Mouse (Mus musculus) c-Kit-positive CD71-positive TER-119-negative erythroid progenitor cells, embryonic 14.5 days (primary cell): ENCODE results near the gene Qsox1.

Experiments
- DNase-seq: peaks from one replicate; pipeline ENCODE4 v3.0.0-alpha.2; 2013; ENCODE audit warnings: low read depth

Qsox1 gene

GRCm38 (mm10) chr1:155801014-155801991 lies 11.4 kb downstream of the Qsox1 start:
- no peak for DNase-seq

DNA sequence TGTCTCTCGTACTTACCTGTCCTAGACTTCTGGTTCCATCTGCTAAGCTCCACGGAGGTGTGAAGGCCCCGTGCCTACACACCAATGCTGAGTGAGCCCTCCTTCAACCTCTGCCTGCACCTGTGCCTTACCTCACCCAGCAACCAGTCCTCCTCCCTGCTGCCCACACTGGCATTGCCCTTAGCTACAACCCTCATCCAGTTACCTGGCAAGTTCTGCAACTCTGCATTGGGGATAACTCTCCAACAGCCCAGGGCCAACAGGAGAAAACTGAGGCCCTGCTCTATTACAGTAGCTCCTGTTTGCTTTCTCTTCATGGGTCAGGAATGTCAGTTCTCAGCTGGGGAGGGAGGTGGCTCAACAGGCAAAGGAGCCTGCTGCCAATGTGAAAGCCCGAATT lies 14.7 kb downstream of the Qsox1 start:
- DNase-seq = no peak

GRCm38 (mm10) chr1:155797425-155797824 lies 15.3 kb downstream of the Qsox1 start:
- no peak for DNase-seq

GRCm38 (mm10) chr1:155796757-155797405 lies 15.8 kb downstream of the Qsox1 start:
- no peak for DNase-seq

GRCm38 (mm10) chr1:155795791-155796233 lies 16.9 kb downstream of the Qsox1 start:
- DNase-seq = no peak

DNA sequence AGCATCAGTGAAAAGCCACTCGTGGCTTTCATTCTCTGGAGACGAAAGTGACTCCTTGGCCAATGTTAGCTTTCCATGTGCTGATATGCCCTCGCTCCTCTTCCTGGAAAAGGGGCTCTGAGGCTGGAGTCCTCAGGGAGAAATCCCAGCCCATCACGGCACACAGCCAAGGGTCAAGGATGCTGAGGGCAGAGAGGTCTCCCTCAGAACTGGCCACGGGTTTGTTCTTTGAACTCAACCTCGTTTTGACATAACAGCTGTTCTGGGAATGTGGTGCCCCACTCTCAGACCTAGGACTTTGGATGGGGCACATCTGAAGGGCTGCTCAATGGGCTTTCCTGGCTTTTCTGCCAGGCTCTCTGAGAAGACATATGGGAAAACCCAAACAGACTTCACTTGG lies 17.8 kb downstream of the Qsox1 start:
- DNase-seq = no peak

DNA sequence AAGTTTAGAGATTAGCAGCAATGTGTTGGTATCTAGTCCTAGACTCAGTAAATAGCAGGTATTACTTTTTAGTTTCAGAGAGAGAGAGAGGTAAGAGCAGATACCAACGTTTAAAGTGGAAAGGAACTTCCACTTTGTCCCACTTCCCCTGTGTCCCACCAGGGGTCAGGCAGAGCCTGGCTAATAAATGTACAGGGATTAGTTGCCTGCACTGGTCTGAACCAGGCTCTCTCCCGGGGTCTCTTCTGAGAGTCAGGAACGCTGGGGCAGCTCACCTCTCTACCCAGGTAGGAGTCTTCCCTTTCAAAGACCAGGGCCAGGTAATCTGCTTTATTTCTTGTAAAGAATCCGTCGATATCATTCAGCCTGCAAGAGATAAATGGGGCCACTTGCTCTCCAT lies 20.8 kb downstream of the Qsox1 start:
- DNase-seq = no peak

- no peak for DNase-seq
These were observed 22.3 kb downstream of the Qsox1 start for GRCm38 (mm10) chr1:155790111-155790974.

DNA sequence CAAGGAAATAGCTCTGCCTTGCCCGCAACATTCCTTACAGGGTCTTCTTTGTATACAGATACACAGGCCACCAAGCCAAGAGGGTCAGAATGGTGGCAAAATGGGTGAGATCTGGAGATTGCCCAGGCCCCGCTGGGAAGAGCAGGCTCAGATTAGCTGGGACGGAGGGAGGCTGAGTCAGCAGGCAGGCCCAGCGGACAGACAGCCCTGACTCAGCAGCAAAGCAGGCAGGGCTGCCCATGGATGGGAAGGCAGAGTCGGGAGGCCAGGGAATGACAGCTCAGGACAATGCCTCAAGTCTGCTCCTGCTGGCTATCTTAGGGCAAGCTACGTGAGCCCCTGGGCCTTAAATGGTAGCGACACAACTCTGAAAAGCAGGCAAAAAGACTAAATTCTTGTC lies 26.8 kb downstream of the Qsox1 start:
- no peak for DNase-seq

GRCm38 (mm10) chr1:155784343-155785205 lies 28.1 kb downstream of the Qsox1 start:
- no peak for DNase-seq

DNA sequence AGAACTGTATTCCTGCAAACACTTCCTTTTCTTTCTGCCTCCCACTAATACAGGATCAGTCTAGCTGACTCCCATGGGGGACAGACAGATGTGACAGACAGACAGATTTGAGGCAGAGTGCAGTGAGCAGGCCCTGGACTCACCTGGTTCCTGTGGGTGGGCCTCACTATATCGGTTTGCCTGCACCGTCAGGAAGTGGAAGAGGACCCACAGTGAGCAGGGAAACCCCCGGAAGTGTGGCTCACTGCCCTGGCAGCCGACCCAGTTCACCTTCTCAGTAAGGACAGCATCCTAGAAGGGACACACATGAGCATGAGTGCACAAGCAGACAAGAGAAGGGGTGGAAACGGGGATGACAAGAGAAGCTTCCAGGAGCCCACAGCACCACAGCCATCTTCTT lies 30.3 kb downstream of the Qsox1 start:
- DNase-seq = no peak

- DNase-seq = no peak
These were observed 34.8 kb downstream of the Qsox1 start for GRCm38 (mm10) chr1:155777641-155778625.

DNA sequence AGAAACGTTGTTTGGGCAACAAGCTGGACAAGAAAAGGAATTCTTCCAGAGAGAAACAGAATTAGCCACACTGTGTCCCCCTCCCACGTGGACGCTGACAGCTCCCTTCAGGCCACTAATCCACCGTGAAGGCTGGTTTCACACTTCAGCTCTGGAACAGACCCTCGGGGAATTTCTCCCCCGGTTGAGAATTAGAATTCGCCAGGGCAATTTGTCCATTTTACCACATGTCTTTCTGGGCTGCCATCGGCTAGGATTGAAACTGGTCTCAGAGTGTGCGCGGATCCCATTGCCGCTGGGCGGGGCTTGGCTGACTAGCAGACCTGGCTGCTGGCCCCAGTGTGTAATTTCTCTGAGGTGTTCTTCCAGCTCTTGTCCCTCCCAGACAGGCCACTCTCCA lies 53.5 kb downstream of the Qsox1 start:
- no peak for DNase-seq

DNA sequence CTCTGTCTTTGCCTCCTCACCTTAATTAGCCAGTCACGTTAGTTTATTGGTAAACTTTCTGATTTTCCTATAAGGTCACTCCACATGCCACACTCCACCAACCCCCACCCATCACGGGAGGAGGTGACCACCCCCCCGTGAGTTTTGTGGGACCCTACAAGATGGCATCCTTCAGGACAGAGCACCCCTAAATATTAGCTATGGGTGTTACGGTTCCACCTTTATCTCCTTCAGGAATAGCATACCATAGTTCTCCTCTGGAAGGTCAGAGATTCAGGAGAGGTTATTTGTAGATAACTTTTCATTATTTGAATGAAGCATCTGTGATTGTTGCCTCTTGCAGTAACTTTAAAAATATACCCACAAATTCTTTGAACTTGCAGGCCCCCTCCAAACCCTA lies 54.0 kb downstream of the Qsox1 start:
- DNase-seq = no peak

DNA sequence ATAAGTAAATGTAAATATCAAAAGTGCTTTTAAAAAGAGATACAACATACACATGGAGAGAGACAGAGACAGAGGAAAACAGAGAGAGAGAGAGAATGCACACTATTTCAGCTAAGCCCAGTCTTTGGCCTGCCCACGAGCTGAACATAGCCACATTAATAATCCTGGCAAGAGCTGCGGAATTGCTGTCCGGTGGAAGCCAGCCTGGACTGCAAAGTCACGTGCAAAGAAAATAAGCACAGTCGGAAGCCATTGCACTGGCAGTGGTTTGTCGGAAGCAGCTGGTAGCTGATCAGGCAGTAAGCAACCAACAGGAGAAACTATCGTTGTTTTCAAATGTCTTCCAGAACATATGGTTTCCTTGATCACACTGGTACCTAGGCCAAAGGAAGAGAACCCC lies 55.1 kb downstream of the Qsox1 start:
- DNase-seq = no peak

GRCm38 (mm10) chr1:155753411-155753810 lies 59.3 kb downstream of the Qsox1 start:
- no peak for DNase-seq

DNA sequence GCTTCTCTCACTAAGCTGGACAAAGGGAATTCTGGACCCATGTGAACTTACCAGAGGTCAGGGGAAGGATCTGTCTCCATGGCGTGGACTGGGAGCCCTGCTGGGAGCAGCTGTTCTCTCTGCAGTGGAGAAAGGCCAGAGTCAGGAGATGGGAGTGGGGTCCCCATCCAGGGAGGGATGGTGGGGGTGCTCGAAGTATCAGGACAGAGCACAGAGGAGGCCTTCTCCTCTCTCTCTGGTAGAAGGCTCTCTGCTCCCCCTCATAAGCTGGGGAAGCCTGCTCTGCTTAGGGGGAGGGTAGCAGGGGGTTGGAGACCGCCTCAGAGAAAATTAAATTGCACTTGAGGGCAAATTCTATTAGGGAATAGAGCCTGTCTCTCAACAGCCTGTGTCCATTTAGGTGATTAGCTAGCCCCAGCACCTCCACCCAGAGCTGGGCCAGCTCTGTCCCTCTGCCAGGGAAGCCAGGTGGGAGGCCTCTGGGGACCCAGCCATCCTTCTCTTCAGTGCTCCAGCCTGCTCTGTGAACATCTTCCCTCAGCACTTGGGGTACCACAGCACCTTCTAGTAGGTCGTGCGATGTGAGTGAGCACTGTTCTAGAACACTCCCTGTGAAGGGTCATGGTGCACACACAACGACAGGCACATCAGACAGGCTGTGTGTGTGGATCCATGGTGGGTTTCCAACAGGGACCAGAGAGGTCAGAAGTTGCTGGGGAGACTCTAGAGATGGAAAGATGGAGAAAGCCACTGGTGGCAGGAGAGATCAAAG lies 61.0 kb downstream of the Qsox1 start, which contains the start of gene Lhx4:
TSS of gene Lhx4 (minus strand) at position 201 of the 772 bp plus-strand sequence.
- DNase-seq = no peak

DNA sequence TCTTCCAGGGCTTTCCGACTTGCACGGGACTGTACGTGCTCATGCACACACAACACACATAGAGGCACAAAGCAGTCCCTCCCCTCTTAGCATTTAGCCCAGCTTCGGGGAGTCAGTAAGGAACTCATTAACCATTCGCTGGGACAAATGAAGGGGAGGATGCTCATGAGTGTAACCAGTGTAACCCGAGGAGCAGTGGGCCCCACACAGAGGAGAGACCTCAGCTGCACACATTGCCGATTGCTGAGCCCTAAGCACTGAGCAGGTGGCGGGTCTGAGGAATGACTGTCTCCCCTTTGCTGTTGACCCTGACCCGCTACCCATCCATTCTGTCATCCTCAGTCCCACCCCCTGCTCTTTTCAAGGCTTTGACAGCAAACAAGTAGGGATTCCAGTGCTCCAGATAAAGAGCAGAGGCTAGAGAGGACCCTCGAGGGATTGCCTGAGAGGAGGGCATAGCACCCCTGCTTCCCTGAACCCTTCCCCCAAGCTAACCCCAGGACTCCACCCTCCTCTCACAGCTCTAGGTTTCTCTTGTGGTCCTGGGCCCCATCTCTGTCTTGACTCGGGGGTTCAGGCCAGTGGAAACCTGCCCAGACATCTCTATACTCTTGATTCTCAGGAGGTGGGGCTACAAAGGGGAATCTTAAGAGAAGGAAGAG lies 62.0 kb downstream of the Qsox1 start:
- DNase-seq = no peak

DNA sequence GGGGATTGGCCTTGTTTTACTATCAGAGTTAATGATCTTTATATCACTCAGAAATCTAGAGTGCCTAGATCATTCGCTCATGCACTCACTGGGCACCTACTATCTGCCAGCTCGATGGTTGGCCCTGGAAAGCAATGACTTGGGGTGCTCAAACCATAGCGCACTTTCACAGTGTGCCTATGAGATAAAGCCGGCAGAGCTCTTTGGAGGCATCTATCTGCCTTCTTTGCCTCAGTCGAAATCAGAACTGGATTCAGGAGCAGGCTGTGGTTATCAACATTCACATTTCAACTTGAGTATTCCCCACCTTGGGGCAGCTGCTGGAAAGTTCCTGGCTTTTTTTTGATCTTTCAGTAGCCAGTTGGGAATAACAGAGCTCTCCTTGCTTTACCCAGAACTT lies 64.8 kb downstream of the Qsox1 start:
- DNase-seq = no peak
